Mouse (Mus musculus) yolk sac, embryonic 10.5 days (tissue): ENCODE results near the gene Ccdc71.

Experiments used
- DNase-seq: peaks from one replicate; pipeline ENCODE4 v3.0.0-alpha.2; 2017; ENCODE audit warnings: low spot score

The Ccdc71 gene

DNA sequence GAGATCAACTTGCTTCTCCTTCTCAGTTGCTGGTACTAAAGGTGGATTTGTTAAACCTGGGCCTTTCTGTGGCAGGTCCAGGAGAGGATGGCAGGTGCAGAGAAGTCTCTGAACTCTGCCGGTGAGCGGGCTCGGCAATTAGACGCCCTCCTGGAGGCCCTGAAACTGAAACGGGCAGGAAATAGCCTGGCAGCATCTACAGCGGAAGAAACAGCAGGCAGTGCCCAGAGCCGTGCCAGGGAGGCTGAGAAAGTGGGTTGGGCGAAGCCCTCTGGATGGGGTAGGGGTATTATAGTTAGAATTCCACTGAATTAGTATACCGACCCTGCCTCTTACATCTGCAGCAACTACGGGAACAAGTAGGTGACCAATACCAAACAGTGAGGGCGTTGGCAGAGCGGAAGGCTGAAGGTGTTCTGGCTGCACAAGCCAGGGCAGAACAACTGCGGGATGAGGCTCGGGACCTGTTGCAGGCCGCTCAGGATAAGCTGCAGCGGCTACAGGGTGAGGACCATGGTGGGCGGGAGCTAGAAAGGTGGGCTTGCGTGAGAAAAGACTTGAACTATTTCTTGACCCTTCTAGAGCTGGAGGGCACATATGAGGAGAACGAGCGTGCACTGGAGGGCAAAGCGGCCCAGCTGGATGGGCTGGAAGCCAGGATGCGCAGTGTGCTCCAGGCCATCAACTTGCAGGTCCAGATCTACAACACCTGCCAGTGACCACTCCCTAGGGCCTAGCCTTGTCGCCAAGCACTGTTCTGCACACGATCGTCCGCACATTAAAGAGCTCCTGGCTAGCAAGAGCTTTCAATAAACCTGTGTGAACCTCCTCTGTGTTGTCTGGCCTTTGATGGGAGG is 29.6 kb downstream of the Ccdc71 start:
- no peak for DNase-seq

DNA sequence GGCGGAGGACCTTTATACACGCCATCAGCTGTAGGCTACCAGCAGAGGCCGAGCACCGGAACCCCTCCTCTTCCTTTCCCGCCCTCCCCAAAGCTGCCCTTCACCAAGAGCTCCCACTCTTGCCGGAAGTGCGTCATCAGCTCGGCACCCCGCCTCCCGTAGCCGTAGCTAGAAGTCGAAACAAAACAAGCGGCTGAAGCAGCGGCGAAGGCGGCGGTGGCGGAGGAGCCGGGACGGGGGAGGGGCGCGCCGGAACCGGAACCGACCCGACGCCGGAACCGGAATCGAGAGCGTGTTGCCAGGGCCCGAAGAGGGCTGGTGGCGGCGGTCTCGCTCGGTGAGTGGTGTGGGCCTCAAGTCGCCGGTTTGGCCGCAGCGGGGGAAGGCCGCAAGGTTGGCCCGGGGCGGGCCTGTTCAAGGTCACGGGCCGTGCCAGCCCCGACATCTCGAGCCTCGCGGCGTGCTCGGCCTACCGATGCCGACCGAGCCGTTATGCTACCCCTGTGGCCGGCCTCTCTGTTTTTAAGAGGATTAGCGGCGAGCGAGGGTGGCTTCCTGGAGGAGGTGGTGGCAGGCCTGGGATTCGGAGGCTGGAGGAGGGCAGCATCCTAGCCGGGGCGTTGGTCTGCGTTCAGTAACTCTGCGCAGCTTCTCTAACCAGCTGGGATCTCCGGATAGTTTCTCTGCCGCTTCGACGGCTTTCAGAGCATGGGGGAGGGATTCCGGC is 30.4 kb downstream of the Ccdc71 start, which contains the start of gene Usp19:
Usp19 (plus strand) TSS at position 44 of the 727 bp plus-strand sequence.
- peak; percentile 97 for DNase-seq

GRCm38 (mm10) chr9:108491286-108491580 is 30.9 kb downstream of the Ccdc71 start:
- no peak for DNase-seq

- DNase-seq: no peak
Observed at GRCm38 (mm10) chr9:108492043-108492750, 31.9 kb downstream of the Ccdc71 start.

- DNase-seq: no peak
Observed at GRCm38 (mm10) chr9:108493246-108493645, 32.9 kb downstream of the Ccdc71 start.

DNA sequence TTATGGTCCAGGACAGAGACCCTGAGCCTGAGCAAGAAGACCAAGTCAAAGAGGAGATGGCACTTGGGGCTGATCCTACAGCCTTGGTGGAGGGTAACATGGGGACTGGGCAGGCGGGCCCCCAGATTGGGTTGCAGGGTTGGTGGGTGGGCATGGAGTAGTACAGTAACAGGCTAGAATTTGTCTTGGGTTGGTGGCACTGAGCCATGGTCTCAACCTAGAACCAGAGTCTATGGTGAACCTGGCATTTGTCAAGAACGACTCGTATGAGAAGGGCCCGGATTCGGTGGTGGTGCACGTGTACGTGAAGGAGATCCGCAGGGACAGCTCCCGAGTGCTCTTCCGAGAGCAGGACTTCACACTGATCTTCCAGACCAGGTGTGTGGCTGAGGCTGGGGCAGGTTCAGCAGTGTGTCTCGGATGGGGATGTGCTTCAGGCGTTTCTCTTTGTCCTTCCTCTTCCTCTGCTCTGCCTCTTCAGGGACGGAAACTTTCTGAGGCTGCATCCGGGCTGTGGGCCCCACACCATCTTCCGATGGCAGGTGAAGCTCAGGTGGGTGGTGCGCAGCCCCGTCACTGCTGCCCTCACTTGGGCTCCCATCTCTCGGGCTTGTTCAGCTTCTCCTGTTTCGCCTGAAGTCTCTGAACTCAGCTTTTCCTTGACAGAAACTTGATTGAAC is 34.0 kb downstream of the Ccdc71 start:
- no peak for DNase-seq

DNA sequence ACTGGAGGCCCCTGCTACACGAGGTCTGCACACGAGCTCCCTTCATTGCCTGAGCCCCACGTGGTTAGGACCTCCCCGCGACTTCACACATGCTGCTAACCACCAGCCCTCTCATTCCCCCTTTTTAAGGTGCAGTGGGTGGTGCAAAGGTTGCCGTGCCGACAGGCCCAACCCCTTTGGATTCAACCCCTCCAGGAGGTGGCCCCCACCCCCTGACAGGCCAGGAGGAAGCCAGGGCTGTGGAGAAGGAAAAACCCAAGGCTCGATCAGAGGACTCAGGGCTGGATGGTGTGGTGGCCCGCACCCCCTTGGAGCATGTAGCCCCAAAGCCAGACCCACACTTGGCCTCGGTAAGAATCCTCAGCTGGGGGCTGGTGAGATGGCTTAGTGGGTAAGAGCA is 34.6 kb downstream of the Ccdc71 start:
- no peak for DNase-seq

- DNase-seq: no peak
Observed at GRCm38 (mm10) chr9:108499231-108499630, 38.9 kb downstream of the Ccdc71 start.

GRCm38 (mm10) chr9:108499943-108500342 is 39.6 kb downstream of the Ccdc71 start:
- DNase-seq: no peak

DNA sequence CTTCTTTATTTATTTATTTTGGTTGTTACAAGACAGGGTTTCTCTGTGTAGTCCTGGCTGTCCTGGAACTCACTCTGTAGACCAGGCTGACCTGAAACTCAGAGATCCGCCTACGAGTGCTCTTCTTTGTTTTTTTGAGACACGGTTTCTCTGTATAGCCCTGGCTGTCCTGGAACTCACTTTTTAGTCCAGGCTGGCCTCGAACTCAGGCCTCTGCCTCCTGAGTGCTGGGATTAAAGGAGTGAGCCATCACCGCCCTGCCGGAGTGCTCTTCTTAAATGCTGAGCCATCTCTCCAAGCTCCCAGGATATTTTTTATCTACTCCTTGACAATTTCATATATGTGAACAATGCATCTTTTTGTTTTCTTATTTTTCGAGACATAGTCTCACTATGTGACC is 46.6 kb downstream of the Ccdc71 start:
- DNase-seq: no peak

GRCm38 (mm10) chr9:108507619-108508434 is 47.5 kb downstream of the Ccdc71 start, which contains the start of gene Qars:
TSS of gene Qars (plus strand) at chr9:108507706.
- DNase-seq: peak; percentile 97

DNA sequence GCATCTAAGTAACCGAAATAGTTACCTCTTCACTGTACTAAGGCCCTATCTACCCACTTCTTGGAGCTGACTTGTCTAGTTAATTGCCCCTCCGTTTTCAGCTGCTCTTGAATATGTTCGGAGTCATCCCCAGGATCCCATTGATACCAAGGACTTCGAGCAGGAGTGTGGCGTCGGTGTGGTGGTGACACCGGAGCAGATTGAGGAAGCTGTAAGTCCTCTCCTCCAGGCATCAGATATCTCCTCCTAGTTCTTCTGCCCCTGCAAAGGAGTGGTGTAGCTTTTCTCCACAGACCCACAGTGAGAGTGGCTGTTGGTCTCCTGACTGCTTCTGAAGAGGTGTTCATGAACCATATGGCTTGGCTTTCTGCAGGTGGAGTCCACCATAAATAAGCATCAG is 48.4 kb downstream of the Ccdc71 start:
- no peak for DNase-seq
